Mouse (Mus musculus) MEL (cell line): ENCODE results near the gene Etnk2. TPM values are rescaled to one million over a fixed set of nuclear protein-coding genes. Genes with fewer than 3 reads are reported as not detected.

Experiments
- DNase-seq: peaks from one replicate; pipeline ENCODE4 v3.0.0; 2011; ENCODE audit warnings: low read depth, low spot score
- H3K27ac ChIP-seq: 2 replicates; pipeline ENCODE4 v1.5.1; 2012; ENCODE audit warnings: low read depth, mild to moderate bottlenecking, control low read depth, low read length, moderate library complexity; ENCODE audit not compliant: control insufficient read depth
- H3K27me3 ChIP-seq, 2 experiments: fragments of 150-350 bp in 1 of 2; sonication (generic) in 1 of 2; 2 replicates each; pipeline ENCODE4 v1.6.1; 2012; ENCODE audit warnings: low read length in 2 of 2, mild to moderate bottlenecking in 2 of 2, improper control_type of control experiment in 1 of 2, moderate library complexity in 1 of 2; ENCODE audit not compliant: insufficient read depth in 2 of 2, control insufficient read depth in 1 of 2
- H3K36me3 ChIP-seq, 2 experiments: 2 replicates each; pipeline ENCODE4 v1.6.1; 2012 to 2014; ENCODE audit warnings: low read length in 2 of 2, improper control_type of control experiment in 1 of 2, inconsistent platforms in 1 of 2, mild to moderate bottlenecking in 1 of 2; ENCODE audit not compliant: insufficient read depth in 2 of 2, control insufficient read depth in 1 of 2
- H3K4me1 ChIP-seq, 2 experiments: fragments of 150-350 bp in 1 of 2; sonication (generic) in 1 of 2; 2 replicates each; pipeline ENCODE4 v1.6.1; 2012; ENCODE audit warnings: low read length in 2 of 2, improper control_type of control experiment in 1 of 2, mild to moderate bottlenecking in 1 of 2; ENCODE audit not compliant: insufficient read depth in 2 of 2, control insufficient read depth in 1 of 2
- H3K4me3 ChIP-seq, 2 experiments: fragments of 150-350 bp in 1 of 2; sonication (generic) in 1 of 2; 2 replicates each; pipeline ENCODE4 v1.5.1; 2012; ENCODE audit warnings: low read depth in 2 of 2, low read length in 2 of 2, mild to moderate bottlenecking in 2 of 2, moderate library complexity in 2 of 2, control low read depth in 1 of 2, improper control_type of control experiment in 1 of 2; ENCODE audit not compliant: control insufficient read depth in 1 of 2, insufficient read depth in 1 of 2
- H3K79me2 ChIP-seq: 2 replicates; pipeline ENCODE4 v1.6.1; 2012; ENCODE audit warnings: mild to moderate bottlenecking, low read length, moderate library complexity; ENCODE audit not compliant: control insufficient read depth, poor library complexity, insufficient read depth
- H3K9ac ChIP-seq: 2 replicates; pipeline ENCODE4 v1.6.1; 2012; ENCODE audit warnings: low read depth, mild to moderate bottlenecking, control low read depth, low read length, moderate library complexity; ENCODE audit not compliant: control insufficient read depth, poor library complexity, severe bottlenecking
- H3K9me3 ChIP-seq: fragments of 150-350 bp; sonication (generic); replicated peaks from 2 replicates; pipeline ENCODE4 v1.6.1; 2012; ENCODE audit warnings: mild to moderate bottlenecking, low read length, improper control_type of control experiment, moderate library complexity; ENCODE audit not compliant: insufficient read depth
- CHD2 ChIP-seq: IDR thresholded peaks from 2 replicates; pipeline ENCODE4 v1.6.1; 2011; ENCODE audit warnings: low read length, improper control_type of control experiment
- CTCF ChIP-seq, 3 experiments: IDR thresholded peaks in 2 of 3; conservative IDR thresholded peaks in 1 of 3; 2 replicates each; pipeline ENCODE4 v1.5.1; 2011 to 2012; ENCODE audit warnings: low read length in 3 of 3, low read depth in 2 of 3, mild to moderate bottlenecking in 2 of 3, improper control_type of control experiment in 1 of 3, inconsistent platforms in 1 of 3, mixed read lengths in 1 of 3, moderate library complexity in 1 of 3; ENCODE audit not compliant: control insufficient read depth in 1 of 3, insufficient read depth in 1 of 3, poor library complexity in 1 of 3, severe bottlenecking in 1 of 3
- E2F4 ChIP-seq: IDR thresholded peaks from 2 replicates; pipeline ENCODE4 v1.6.1; 2011; ENCODE audit warnings: low read depth, low read length, improper control_type of control experiment, borderline replicate concordance
- ELF1 ChIP-seq: IDR thresholded peaks from 2 replicates; pipeline ENCODE4 v1.6.1; 2014; ENCODE audit warnings: low read depth, mild to moderate bottlenecking, inconsistent platforms, low read length, improper control_type of control experiment, moderate library complexity
- EP300 ChIP-seq, 2 experiments: IDR thresholded peaks; 2 replicates each; pipeline ENCODE4 v1.6.1; 2011; ENCODE audit warnings: improper control_type of control experiment in 2 of 2, low read length in 2 of 2, low read depth in 1 of 2, mild to moderate bottlenecking in 1 of 2
- GABPA ChIP-seq: IDR thresholded peaks from 2 replicates; pipeline ENCODE4 v1.6.1; 2012; ENCODE audit warnings: low read depth, mild to moderate bottlenecking, inconsistent platforms, low read length, improper control_type of control experiment, moderate library complexity
- GATA1 ChIP-seq: IDR thresholded peaks from 2 replicates; pipeline ENCODE4 v1.6.1; 2011; ENCODE audit warnings: low read depth, low read length, improper control_type of control experiment
- HCFC1 ChIP-seq: IDR thresholded peaks from 2 replicates; pipeline ENCODE4 v1.6.1; 2012; ENCODE audit warnings: low read depth, mild to moderate bottlenecking, inconsistent platforms, low read length, improper control_type of control experiment, moderate library complexity
- JUND ChIP-seq: IDR thresholded peaks from 2 replicates; pipeline ENCODE4 v1.6.1; 2011; ENCODE audit warnings: low read depth, mild to moderate bottlenecking, improper control_type of control experiment, low read length
- KAT2A ChIP-seq: conservative IDR thresholded peaks from 2 replicates; pipeline ENCODE4 v1.6.1; 2012; ENCODE audit warnings: low read depth, low read length, improper control_type of control experiment, inconsistent platforms
- MAZ ChIP-seq: IDR thresholded peaks from 2 replicates; pipeline ENCODE4 v1.6.1; 2012; ENCODE audit warnings: low read depth, mild to moderate bottlenecking, inconsistent platforms, low read length, improper control_type of control experiment
- MYB ChIP-seq: IDR thresholded peaks from 2 replicates; pipeline ENCODE4 v1.6.1; 2011; ENCODE audit warnings: mild to moderate bottlenecking, low read depth, low read length, improper control_type of control experiment
- NELFE ChIP-seq: IDR thresholded peaks from 2 replicates; pipeline ENCODE4 v1.6.1; 2011; ENCODE audit warnings: low read depth, low read length, improper control_type of control experiment
- POLR2AphosphoS5 ChIP-seq: IDR thresholded peaks from 2 replicates; pipeline ENCODE4 v1.6.1; 2012; ENCODE audit warnings: low read depth, borderline replicate concordance, mild to moderate bottlenecking, inconsistent platforms, low read length, moderate library complexity, mixed read lengths
- RAD21 ChIP-seq: IDR thresholded peaks from 2 replicates; pipeline ENCODE4 v1.6.1; 2011; ENCODE audit warnings: mild to moderate bottlenecking, low read depth, low read length, improper control_type of control experiment
- SIN3A ChIP-seq: IDR thresholded peaks from 2 replicates; pipeline ENCODE4 v1.6.1; 2012; ENCODE audit warnings: low read length, improper control_type of control experiment, inconsistent platforms
- SMC3 ChIP-seq: IDR thresholded peaks from 2 replicates; pipeline ENCODE4 v1.6.1; 2011; ENCODE audit warnings: low read depth, low read length, improper control_type of control experiment
- TBP ChIP-seq: IDR thresholded peaks from 2 replicates; pipeline ENCODE4 v1.8.0; 2011; ENCODE audit warnings: low read depth, low read length, improper control_type of control experiment
- UBTF ChIP-seq: IDR thresholded peaks from 2 replicates; pipeline ENCODE4 v1.6.1; 2012; ENCODE audit warnings: low read depth, mild to moderate bottlenecking, inconsistent platforms, low read length, improper control_type of control experiment, moderate library complexity, borderline replicate concordance; ENCODE audit not compliant: insufficient read depth
- ZC3H11A ChIP-seq: IDR thresholded peaks from 2 replicates; pipeline ENCODE4 v1.6.1; 2012; ENCODE audit warnings: low read depth, mild to moderate bottlenecking, inconsistent platforms, low read length, improper control_type of control experiment
- ZKSCAN1 ChIP-seq: IDR thresholded peaks from 2 replicates; pipeline ENCODE4 v1.6.1; 2012; ENCODE audit warnings: low read depth, mild to moderate bottlenecking, inconsistent platforms, low read length, improper control_type of control experiment, moderate library complexity
- polyA plus RNA-seq, 2 experiments: library from polyadenylated mRNA; stranded (reverse) in 1 of 2; unstranded in 1 of 2; fragments of >175 nt in 1 of 2; fragments of >200 nt in 1 of 2; gene quantifications; 2 replicates each; pipeline versions ENCODE4 v1.2.1 to v1.2.4; 2012; ENCODE audit warnings: low replicate concordance in 2 of 2, low read depth in 1 of 2; ENCODE audit not compliant: insufficient read length in 2 of 2, insufficient read depth in 1 of 2, missing spikeins in 1 of 2
- total RNA-seq: library from RNA; depleted of rRNA; stranded (reverse); fragments of 300-350 nt; gene quantifications from 2 replicates; pipeline ENCODE4 v1.2.3, GENCODE M21; 2012

The Etnk2 gene
- total and polyA plus RNA-seq, 3 experiments = 0.06 to 0.08 TPM; not detected in 1

DNA sequence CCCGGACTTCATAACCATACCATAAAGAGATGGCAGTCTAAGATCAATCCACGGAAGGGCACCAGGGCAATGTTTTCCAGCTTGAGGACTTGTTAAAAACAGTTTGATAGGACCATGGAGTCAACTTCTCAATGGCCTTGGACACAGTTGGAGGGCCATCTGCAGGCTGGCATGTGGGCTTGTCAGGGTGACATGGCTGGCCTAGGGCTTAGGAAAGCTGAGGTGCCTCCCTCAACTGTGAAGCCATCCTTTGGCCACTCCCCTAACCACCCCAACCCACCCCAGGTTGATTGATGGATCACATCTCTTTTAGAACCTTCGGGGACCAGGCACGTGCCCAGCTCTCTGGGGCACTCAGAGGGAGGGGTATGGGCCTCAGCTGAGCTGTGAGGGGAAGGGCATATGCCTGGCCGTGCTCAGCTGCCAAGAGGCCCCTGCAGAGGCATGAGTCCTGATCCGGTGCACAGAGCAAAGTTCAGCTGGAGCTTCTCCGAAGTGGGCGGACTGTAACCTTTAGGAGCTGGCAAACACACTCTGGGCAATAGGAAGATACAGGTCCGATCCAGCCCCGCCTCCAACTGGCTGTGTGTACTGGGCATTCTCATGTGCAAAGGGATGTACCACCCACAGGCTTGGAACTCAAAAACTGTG, 12.4 kb downstream of the Etnk2 start:
- Histone ChIP-seq H3K4me1 (peaks cover 0 to 5% of the 10 kb centered on the region in 2 experiments; a peak in 2 of 4 replicates), H3K36me3 (no peaks in the 10 kb centered on the region; a peak in 1 of 4 replicates), H3K9ac (no peak overlapping the region), H3K4me3 (no peak overlapping the region)
- no peak for DNase-seq
- TF ChIP-seq JUND (no peak), RAD21 (no peak), ZKSCAN1 (no peak), KAT2A (no peak), ZC3H11A (no peak), POLR2AphosphoS5 (no peak), HCFC1 (no peak), SMC3 (no peak), MAZ (no peak), TBP (no peak), CTCF (IDR thresholded peaks at IDR 0.05 in 2 of 3, conservative IDR thresholded peaks at IDR 0.05 in 1 of 3; ENCODE audit: control insufficient read depth in 1 of 3, insufficient read depth in 1 of 3, low read depth in 2 of 3, low read length in 3 of 3, poor library complexity in 1 of 3, severe bottlenecking in 1 of 3) (no peak), GABPA (no peak), SIN3A (no peak), EP300 (IDR thresholded peaks at IDR 0.05; ENCODE audit: low read depth in 1 of 2, low read length in 2 of 2) (no peak)
- TF ChIP-seq, all 39 proteins: peak for 0
- Histone ChIP-seq H3K9me3 (no peaks in the 10 kb centered on the region), H3K27me3 (peaks cover 3% of the 10 kb centered on the region in 2 experiments; a peak in 3 of 4 replicates), H3K27ac (no peak overlapping the region), H3K79me2 (no peaks in the 10 kb centered on the region)

DNA sequence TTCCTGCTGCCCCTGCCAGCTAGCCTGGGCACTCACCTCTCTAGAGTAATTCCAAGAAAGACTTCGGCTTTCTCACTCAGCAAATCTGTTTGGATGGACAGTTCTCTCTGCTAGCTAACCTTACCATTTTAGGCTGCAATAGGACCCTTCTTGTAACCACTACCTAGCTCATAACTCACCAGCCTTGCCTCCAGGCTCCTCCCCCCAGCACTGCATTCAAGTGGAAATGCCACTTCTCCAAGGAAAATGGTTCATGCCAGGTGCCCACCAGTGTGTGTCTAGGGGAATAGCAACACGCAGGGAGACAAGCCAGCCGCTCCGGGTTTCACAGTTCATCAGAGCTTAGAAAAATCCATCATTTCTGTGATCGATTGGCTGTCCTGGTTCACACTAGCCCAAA, 14.2 kb downstream of the Etnk2 start:
- no peaks in the 10 kb centered on the region; a peak in 1 of 4 replicates for H3K36me3 ChIP-seq
- peaks cover 3% of the 10 kb centered on the region in 2 experiments; a peak in 3 of 4 replicates for H3K27me3 ChIP-seq
- no peak overlapping the region for H3K9ac ChIP-seq
- no peaks in the 10 kb centered on the region for H3K9me3 ChIP-seq
- TF ChIP-seq NELFE (no peak), ZKSCAN1 (no peak), GATA1 (no peak), JUND (no peak), SIN3A (no peak), ELF1 (no peak), CTCF (IDR thresholded peaks at IDR 0.05 in 2 of 3, conservative IDR thresholded peaks at IDR 0.05 in 1 of 3; ENCODE audit: control insufficient read depth in 1 of 3, insufficient read depth in 1 of 3, low read depth in 2 of 3, low read length in 3 of 3, poor library complexity in 1 of 3, severe bottlenecking in 1 of 3) (no peak), UBTF (no peak), GABPA (no peak), MYB (no peak), MAZ (no peak), E2F4 (no peak), CHD2 (no peak)
- no peak overlapping the region for H3K4me3 ChIP-seq
- H3K4me1 ChIP-seq = peaks cover 0 to 5% of the 10 kb centered on the region in 2 experiments; a peak in 2 of 4 replicates
- H3K79me2 ChIP-seq = no peaks in the 10 kb centered on the region
- no peak for DNase-seq
- no peak overlapping the region for H3K27ac ChIP-seq
